Mouse (Mus musculus) MEL (cell line): ENCODE data around the gene Col4a4. TPM values are rescaled to one million over a fixed set of nuclear protein-coding genes. Genes with fewer than 3 reads are reported as not detected.

Experiments
- DNase-seq: peaks from one replicate; pipeline ENCODE4 v3.0.0; 2011; ENCODE audit warnings: low read depth, low spot score
- H3K27ac ChIP-seq: 2 replicates; pipeline ENCODE4 v1.5.1; 2012; ENCODE audit warnings: low read depth, mild to moderate bottlenecking, control low read depth, low read length, moderate library complexity; ENCODE audit not compliant: control insufficient read depth
- H3K27me3 ChIP-seq, 2 experiments: fragments of 150-350 bp in 1 of 2; sonication (generic) in 1 of 2; 2 replicates each; pipeline ENCODE4 v1.6.1; 2012; ENCODE audit warnings: low read length in 2 of 2, mild to moderate bottlenecking in 2 of 2, improper control_type of control experiment in 1 of 2, moderate library complexity in 1 of 2; ENCODE audit not compliant: insufficient read depth in 2 of 2, control insufficient read depth in 1 of 2
- H3K36me3 ChIP-seq, 2 experiments: 2 replicates each; pipeline ENCODE4 v1.6.1; 2012 to 2014; ENCODE audit warnings: low read length in 2 of 2, improper control_type of control experiment in 1 of 2, inconsistent platforms in 1 of 2, mild to moderate bottlenecking in 1 of 2; ENCODE audit not compliant: insufficient read depth in 2 of 2, control insufficient read depth in 1 of 2
- H3K4me1 ChIP-seq, 2 experiments: fragments of 150-350 bp in 1 of 2; sonication (generic) in 1 of 2; 2 replicates each; pipeline ENCODE4 v1.6.1; 2012; ENCODE audit warnings: low read length in 2 of 2, improper control_type of control experiment in 1 of 2, mild to moderate bottlenecking in 1 of 2; ENCODE audit not compliant: insufficient read depth in 2 of 2, control insufficient read depth in 1 of 2
- H3K4me3 ChIP-seq, 2 experiments: fragments of 150-350 bp in 1 of 2; sonication (generic) in 1 of 2; 2 replicates each; pipeline ENCODE4 v1.5.1; 2012; ENCODE audit warnings: low read depth in 2 of 2, low read length in 2 of 2, mild to moderate bottlenecking in 2 of 2, moderate library complexity in 2 of 2, control low read depth in 1 of 2, improper control_type of control experiment in 1 of 2; ENCODE audit not compliant: control insufficient read depth in 1 of 2, insufficient read depth in 1 of 2
- H3K79me2 ChIP-seq: 2 replicates; pipeline ENCODE4 v1.6.1; 2012; ENCODE audit warnings: mild to moderate bottlenecking, low read length, moderate library complexity; ENCODE audit not compliant: control insufficient read depth, poor library complexity, insufficient read depth
- H3K9ac ChIP-seq: 2 replicates; pipeline ENCODE4 v1.6.1; 2012; ENCODE audit warnings: low read depth, mild to moderate bottlenecking, control low read depth, low read length, moderate library complexity; ENCODE audit not compliant: control insufficient read depth, poor library complexity, severe bottlenecking
- H3K9me3 ChIP-seq: fragments of 150-350 bp; sonication (generic); replicated peaks from 2 replicates; pipeline ENCODE4 v1.6.1; 2012; ENCODE audit warnings: mild to moderate bottlenecking, low read length, improper control_type of control experiment, moderate library complexity; ENCODE audit not compliant: insufficient read depth
- BHLHE40 ChIP-seq: IDR thresholded peaks from 2 replicates; pipeline ENCODE4 v1.6.1; 2012; ENCODE audit warnings: low read depth, mild to moderate bottlenecking, inconsistent platforms, low read length, improper control_type of control experiment, borderline replicate concordance
- CHD2 ChIP-seq: IDR thresholded peaks from 2 replicates; pipeline ENCODE4 v1.6.1; 2011; ENCODE audit warnings: low read length, improper control_type of control experiment
- E2F4 ChIP-seq: IDR thresholded peaks from 2 replicates; pipeline ENCODE4 v1.6.1; 2011; ENCODE audit warnings: low read depth, low read length, improper control_type of control experiment, borderline replicate concordance
- ELF1 ChIP-seq: IDR thresholded peaks from 2 replicates; pipeline ENCODE4 v1.6.1; 2014; ENCODE audit warnings: low read depth, mild to moderate bottlenecking, inconsistent platforms, low read length, improper control_type of control experiment, moderate library complexity
- EP300 ChIP-seq, 2 experiments: IDR thresholded peaks; 2 replicates each; pipeline ENCODE4 v1.6.1; 2011; ENCODE audit warnings: improper control_type of control experiment in 2 of 2, low read length in 2 of 2, low read depth in 1 of 2, mild to moderate bottlenecking in 1 of 2
- HCFC1 ChIP-seq: IDR thresholded peaks from 2 replicates; pipeline ENCODE4 v1.6.1; 2012; ENCODE audit warnings: low read depth, mild to moderate bottlenecking, inconsistent platforms, low read length, improper control_type of control experiment, moderate library complexity
- JUND ChIP-seq: IDR thresholded peaks from 2 replicates; pipeline ENCODE4 v1.6.1; 2011; ENCODE audit warnings: low read depth, mild to moderate bottlenecking, improper control_type of control experiment, low read length
- MEF2A ChIP-seq: IDR thresholded peaks from 2 replicates; pipeline ENCODE4 v1.6.1; 2014; ENCODE audit warnings: low read depth, mild to moderate bottlenecking, inconsistent platforms, low read length, improper control_type of control experiment; ENCODE audit not compliant: poor library complexity, insufficient replicate concordance, severe bottlenecking; ENCODE audit errors: extremely low read depth
- MYC ChIP-seq: IDR thresholded peaks from 2 replicates; pipeline ENCODE4 v1.6.1; 2011; ENCODE audit warnings: low read depth, mild to moderate bottlenecking, low read length, improper control_type of control experiment, moderate library complexity
- NELFE ChIP-seq: IDR thresholded peaks from 2 replicates; pipeline ENCODE4 v1.6.1; 2011; ENCODE audit warnings: low read depth, low read length, improper control_type of control experiment
- NRF1 ChIP-seq: IDR thresholded peaks from 2 replicates; pipeline ENCODE4 v1.6.1; 2014; ENCODE audit warnings: low read depth, mild to moderate bottlenecking, inconsistent platforms, low read length, improper control_type of control experiment, moderate library complexity; ENCODE audit not compliant: poor library complexity, insufficient read depth, severe bottlenecking
- POLR2AphosphoS5 ChIP-seq: IDR thresholded peaks from 2 replicates; pipeline ENCODE4 v1.6.1; 2012; ENCODE audit warnings: low read depth, borderline replicate concordance, mild to moderate bottlenecking, inconsistent platforms, low read length, moderate library complexity, mixed read lengths
- RCOR1 ChIP-seq: IDR thresholded peaks from 2 replicates; pipeline ENCODE4 v1.6.1; 2012; ENCODE audit warnings: low read depth, mild to moderate bottlenecking, inconsistent platforms, low read length, improper control_type of control experiment
- TAL1 ChIP-seq: IDR thresholded peaks from 2 replicates; pipeline ENCODE4 v1.6.1; 2012; ENCODE audit warnings: mild to moderate bottlenecking, inconsistent platforms, low read length, moderate library complexity, mixed read lengths
- TCF12 ChIP-seq: IDR thresholded peaks from 2 replicates; pipeline ENCODE4 v1.6.1; 2014; ENCODE audit warnings: low read depth, mild to moderate bottlenecking, inconsistent platforms, low read length, improper control_type of control experiment, moderate library complexity
- UBTF ChIP-seq: IDR thresholded peaks from 2 replicates; pipeline ENCODE4 v1.6.1; 2012; ENCODE audit warnings: low read depth, mild to moderate bottlenecking, inconsistent platforms, low read length, improper control_type of control experiment, moderate library complexity, borderline replicate concordance; ENCODE audit not compliant: insufficient read depth
- USF1 ChIP-seq: IDR thresholded peaks from 2 replicates; pipeline ENCODE4 v1.6.1; 2014; ENCODE audit warnings: low read depth, mild to moderate bottlenecking, inconsistent platforms, low read length, improper control_type of control experiment, moderate library complexity
- ZKSCAN1 ChIP-seq: IDR thresholded peaks from 2 replicates; pipeline ENCODE4 v1.6.1; 2012; ENCODE audit warnings: low read depth, mild to moderate bottlenecking, inconsistent platforms, low read length, improper control_type of control experiment, moderate library complexity
- ZNF384 ChIP-seq: IDR thresholded peaks from 2 replicates; pipeline ENCODE4 v1.6.1; 2012; ENCODE audit warnings: low read depth, mild to moderate bottlenecking, inconsistent platforms, low read length, improper control_type of control experiment
- polyA plus RNA-seq, 2 experiments: library from polyadenylated mRNA; stranded (reverse) in 1 of 2; unstranded in 1 of 2; fragments of >175 nt in 1 of 2; fragments of >200 nt in 1 of 2; gene quantifications; 2 replicates each; pipeline versions ENCODE4 v1.2.1 to v1.2.4; 2012; ENCODE audit warnings: low replicate concordance in 2 of 2, low read depth in 1 of 2; ENCODE audit not compliant: insufficient read length in 2 of 2, insufficient read depth in 1 of 2, missing spikeins in 1 of 2
- total RNA-seq: library from RNA; depleted of rRNA; stranded (reverse); fragments of 300-350 nt; gene quantifications from 2 replicates; pipeline ENCODE4 v1.2.3, GENCODE M21; 2012

The Col4a4 gene
- total and polyA plus RNA-seq, 3 experiments = 0.03 TPM; not detected in 2

DNA sequence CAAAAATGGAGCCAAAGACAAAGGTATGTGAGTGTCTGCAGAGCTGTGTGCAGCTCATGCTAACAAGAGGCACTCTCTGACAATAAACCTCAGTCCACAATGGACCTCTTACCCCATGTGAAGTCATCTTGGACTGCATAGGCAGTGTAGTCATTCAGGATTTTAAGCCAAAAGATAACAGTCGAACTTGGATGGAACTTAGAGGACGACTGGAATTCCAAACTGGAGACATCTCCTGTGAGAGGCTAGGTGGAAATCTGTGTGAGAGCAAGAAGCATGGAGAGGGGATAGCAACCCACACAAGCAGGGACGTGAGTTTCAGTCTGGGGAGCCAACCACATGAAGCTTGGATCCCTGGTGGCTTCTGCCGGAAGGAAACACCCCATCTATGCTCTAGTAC is 136.8 kb downstream of the Col4a4 start:
- Histone ChIP-seq H3K4me3 (no peak overlapping the region), H3K27me3 (no peaks in the 10 kb centered on the region), H3K36me3 (no peaks in the 10 kb centered on the region), H3K79me2 (no peaks in the 10 kb centered on the region), H3K27ac (no peak overlapping the region), H3K9ac (no peak overlapping the region), H3K4me1 (no peaks in the 10 kb centered on the region), H3K9me3 (no peaks in the 10 kb centered on the region)
- DNase-seq = no peak
- TF ChIP-seq POLR2AphosphoS5 (no peak), USF1 (no peak), JUND (no peak), RCOR1 (no peak), UBTF (no peak), MEF2A (no peak), MYC (no peak), EP300 (IDR thresholded peaks at IDR 0.05; ENCODE audit: low read depth in 1 of 2, low read length in 2 of 2) (no peak)

DNA sequence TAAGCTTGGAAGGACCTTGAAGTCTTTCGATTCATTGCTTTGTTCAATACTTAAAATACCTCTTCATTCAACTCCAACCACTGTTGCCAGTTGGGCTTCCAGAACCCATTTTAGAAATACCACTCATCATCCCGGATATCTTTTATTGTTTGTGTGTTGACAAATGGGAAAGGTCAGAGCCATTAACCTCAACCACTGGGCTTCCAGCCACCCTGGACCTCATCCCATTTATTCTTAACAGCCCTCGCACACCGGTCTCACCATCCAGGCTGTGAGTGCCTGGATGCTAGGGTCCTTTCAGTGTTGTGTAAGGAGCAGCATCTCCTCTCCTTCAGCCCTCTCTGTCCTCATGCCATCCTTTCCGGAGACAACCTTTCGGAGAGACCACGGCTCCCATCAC is 140.6 kb downstream of the Col4a4 start:
- H3K79me2 ChIP-seq = no peaks in the 10 kb centered on the region
- H3K27me3 ChIP-seq = no peaks in the 10 kb centered on the region
- no peak for DNase-seq
- TF ChIP-seq TCF12 (no peak), MYC (no peak), TAL1 (no peak), ELF1 (no peak), NRF1 (no peak), BHLHE40 (no peak), E2F4 (no peak), NELFE (no peak), MEF2A (no peak), POLR2AphosphoS5 (no peak), ZKSCAN1 (no peak), HCFC1 (no peak), CHD2 (no peak), JUND (no peak), ZNF384 (no peak)
- TF ChIP-seq, all 39 proteins: peak for 0
- Histone ChIP-seq H3K9ac (no peak overlapping the region), H3K4me1 (no peaks in the 10 kb centered on the region), H3K4me3 (no peak overlapping the region), H3K27ac (no peak overlapping the region), H3K36me3 (no peaks in the 10 kb centered on the region; a peak in 1 of 4 replicates), H3K9me3 (no peaks in the 10 kb centered on the region)
